Mouse (Mus musculus) liver, embryonic 12.5 days (tissue): ENCODE data around the gene Fhit. TPM values are rescaled to one million over a fixed set of nuclear protein-coding genes. Genes with fewer than 3 reads are reported as not detected.
"Not testable (repeated sequence)": the region's sequence is repeated elsewhere in the genome, so short reads cannot be mapped to it uniquely, and the experiment has no call there.

Experiments
- ATAC-seq: fragments of 200-750 bp; cut with Nextera tagmentation; 2 replicates; pipeline ENCODE4 v1.8.0; 2017; ENCODE audit warnings: moderate number of reproducible peaks, mild to moderate bottlenecking, moderate library complexity
- H3K27ac ChIP-seq: fragments of 300-500 bp; sonication (generic); 2 replicates; pipeline ENCODE4 v1.5.1; 2016; ENCODE audit warnings: mild to moderate bottlenecking
- H3K27me3 ChIP-seq: fragments of 300-500 bp; sonication (generic); replicated peaks from 2 replicates; pipeline ENCODE4 v1.6.1; 2016; ENCODE audit warnings: mild to moderate bottlenecking, moderate library complexity
- H3K36me3 ChIP-seq: fragments of 300-500 bp; sonication (generic); 2 replicates; pipeline ENCODE4 v1.6.1; 2016; ENCODE audit warnings: mild to moderate bottlenecking, moderate library complexity
- H3K4me1 ChIP-seq: fragments of 300-500 bp; sonication (generic); 2 replicates; pipeline ENCODE4 v1.6.1; 2016
- H3K4me2 ChIP-seq: fragments of 300-500 bp; sonication (generic); 2 replicates; pipeline ENCODE4 v1.6.1; 2016; ENCODE audit warnings: mild to moderate bottlenecking, moderate library complexity
- H3K4me3 ChIP-seq: fragments of 300-500 bp; sonication (generic); 2 replicates; pipeline ENCODE4 v1.5.1; 2016; ENCODE audit warnings: mild to moderate bottlenecking, moderate library complexity
- H3K9ac ChIP-seq: fragments of 300-500 bp; sonication (generic); 2 replicates; pipeline ENCODE4 v1.6.1; 2016; ENCODE audit warnings: mild to moderate bottlenecking, moderate library complexity
- H3K9me3 ChIP-seq: fragments of 300-500 bp; sonication (generic); replicated peaks from 2 replicates; pipeline ENCODE4 v1.6.1; 2016; ENCODE audit warnings: mild to moderate bottlenecking, moderate library complexity
- WGBS: fragments of 180-500 bp; shearing (Covaris S2); methylation state at CpG from one replicate; pipeline ENCODE4 v1.1.7; 2016; ENCODE audit not compliant: insufficient replicate concordance; 5-methylcytosine and 5-hydroxymethylcytosine counted together
- polyA plus RNA-seq: library from polyadenylated mRNA; unstranded; fragments of >200 nt; fragmentation: Nextera tagmentation; extraction: Ambion mirVana; gene quantifications from 2 replicates; pipeline ENCODE4 v1.2.1, GENCODE M21; 2016

The Fhit gene
- polyA plus RNA-seq, 1 experiment from 2014 or later, result 2.1 TPM

DNA sequence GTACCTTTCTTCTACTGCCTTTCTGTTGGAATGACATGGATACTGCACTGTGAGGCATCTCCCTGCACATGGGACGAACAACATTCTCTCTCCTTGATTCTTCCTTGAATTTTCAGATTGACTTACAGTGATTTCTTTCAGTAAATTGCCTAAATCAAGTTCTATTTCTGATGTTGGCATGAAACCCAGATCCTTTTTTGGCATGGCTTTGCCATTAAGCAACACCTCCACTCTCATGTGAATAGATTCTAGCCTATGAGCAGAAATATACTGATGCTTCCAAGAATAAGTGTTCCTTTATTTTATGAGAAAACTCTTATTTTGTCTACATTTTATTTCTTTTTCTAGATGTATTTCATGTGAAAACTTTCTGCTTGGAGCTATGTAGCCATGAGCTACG lies 383.1 kb downstream of the Fhit start:
- Histone ChIP-seq H3K4me3 (no peak overlapping the region), H3K36me3 (no peaks in the 10 kb centered on the region), H3K4me2 (no peak overlapping the region), H3K27me3 (no peaks in the 10 kb centered on the region), H3K9ac (no peak overlapping the region), H3K27ac (no peak overlapping the region), H3K4me1 (no peaks in the 10 kb centered on the region), H3K9me3 (no peaks in the 10 kb centered on the region)
- ATAC-seq, result no peak
- WGBS, result 51% methylated on average over 2 of the region's 2 CpGs

DNA sequence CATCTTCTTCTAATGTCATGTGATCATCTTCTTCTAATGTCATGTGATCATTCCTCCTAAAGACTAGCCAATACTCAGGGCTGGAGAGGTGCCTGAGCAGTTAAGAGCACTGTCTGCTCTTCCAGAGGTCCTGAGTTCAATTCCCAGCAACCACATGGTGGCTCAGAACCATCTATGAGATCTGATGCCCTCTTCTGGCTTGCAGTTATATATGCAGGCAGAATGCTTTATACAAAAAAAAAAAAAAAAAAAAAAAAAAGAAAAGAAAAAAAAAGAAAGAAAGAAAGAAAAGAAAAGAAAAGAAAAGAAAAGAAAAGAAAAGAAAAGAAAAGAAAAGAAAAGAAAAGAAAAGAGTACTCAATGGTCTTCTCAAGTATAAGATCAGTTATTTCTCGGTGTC lies 407.0 kb downstream of the Fhit start:
- not testable (repeated sequence) for H3K27me3 ChIP-seq, H3K27ac ChIP-seq, H3K4me2 ChIP-seq, H3K9me3 ChIP-seq, H3K4me3 ChIP-seq, H3K4me1 ChIP-seq, H3K36me3 ChIP-seq, ATAC-seq, H3K9ac ChIP-seq
- WGBS, result 81% methylated on average over 1 of the region's 1 CpGs

DNA sequence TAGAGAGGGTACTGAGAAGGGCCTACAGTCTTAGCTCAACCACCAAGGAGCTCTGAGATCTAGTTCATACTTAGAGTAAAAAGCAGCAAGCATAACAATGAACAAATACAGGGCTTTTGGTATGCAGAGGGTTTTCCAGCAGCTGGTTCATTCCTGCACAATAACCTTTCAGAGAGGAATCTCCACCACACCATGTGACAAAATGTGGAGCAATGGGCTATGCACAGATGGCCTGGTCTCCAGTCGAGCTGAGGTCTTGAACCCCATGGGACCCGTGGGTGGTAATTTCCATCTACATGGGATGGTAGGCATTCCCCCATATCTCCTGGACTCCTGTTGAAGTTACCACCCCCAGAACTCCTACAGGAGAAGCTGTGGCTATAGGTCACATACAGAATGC lies 423.8 kb downstream of the Fhit start:
- ATAC-seq, result no peak
- H3K9ac ChIP-seq, result no peak overlapping the region
- no peaks in the 10 kb centered on the region for H3K27me3 ChIP-seq
- no peaks in the 10 kb centered on the region for H3K9me3 ChIP-seq
- no peak overlapping the region for H3K4me2 ChIP-seq
- H3K4me1 ChIP-seq, result no peaks in the 10 kb centered on the region
- no peak overlapping the region for H3K4me3 ChIP-seq
- H3K36me3 ChIP-seq, result no peaks in the 10 kb centered on the region
- WGBS, result 67% methylated on average over 2 of the region's 2 CpGs
- H3K27ac ChIP-seq, result no peak overlapping the region

DNA sequence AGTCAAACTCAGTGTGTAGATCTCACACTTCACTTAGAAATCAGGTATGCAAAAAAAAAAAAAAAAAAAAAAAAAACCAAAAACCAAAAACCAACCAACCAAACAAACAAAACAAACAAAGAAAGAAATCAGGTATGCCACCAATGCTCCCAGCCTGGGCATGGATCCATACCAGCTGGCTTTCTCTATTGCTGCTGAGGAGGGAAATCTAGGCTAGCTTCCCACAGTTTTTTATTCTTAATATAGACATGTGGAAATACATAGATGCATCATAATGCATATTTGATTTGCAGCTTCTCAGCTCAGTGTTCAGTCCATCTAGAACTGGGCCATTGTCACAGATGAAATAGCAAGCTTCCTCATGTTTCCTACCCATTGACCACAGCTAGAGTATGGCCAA lies 439.3 kb downstream of the Fhit start:
- ATAC-seq, result no peak
- H3K27me3 ChIP-seq, result no peaks in the 10 kb centered on the region
- H3K4me3 ChIP-seq, result no peak overlapping the region
- no peaks in the 10 kb centered on the region for H3K9me3 ChIP-seq
- H3K9ac ChIP-seq, result no peak overlapping the region
- no peak overlapping the region for H3K4me2 ChIP-seq
- no peaks in the 10 kb centered on the region for H3K4me1 ChIP-seq
- no peak overlapping the region for H3K27ac ChIP-seq
- no peaks in the 10 kb centered on the region for H3K36me3 ChIP-seq

DNA sequence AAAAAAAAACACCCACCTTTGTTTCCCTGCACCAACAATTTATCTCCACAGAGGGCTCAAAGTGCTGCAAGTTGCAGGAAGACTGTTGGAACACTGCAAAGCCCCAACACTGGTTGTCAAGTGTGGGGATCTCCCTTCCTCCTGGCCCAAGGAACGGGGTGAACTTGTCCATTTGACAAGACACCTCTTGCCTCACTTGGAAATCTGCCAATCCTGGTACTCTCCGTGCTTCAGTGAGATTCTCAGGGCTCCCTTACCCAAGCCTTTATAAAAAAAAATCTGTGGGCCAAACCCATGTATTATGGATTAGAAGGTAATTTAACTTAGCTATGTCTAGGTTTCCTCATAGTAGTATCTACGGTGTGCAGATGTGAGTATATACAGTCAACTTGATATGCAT lies 448.9 kb downstream of the Fhit start:
- Histone ChIP-seq H3K27me3 (no peaks in the 10 kb centered on the region), H3K4me3 (no peak overlapping the region), H3K27ac (no peak overlapping the region), H3K9ac (no peak overlapping the region), H3K36me3 (no peaks in the 10 kb centered on the region), H3K4me1 (no peaks in the 10 kb centered on the region), H3K9me3 (no peaks in the 10 kb centered on the region), H3K4me2 (no peak overlapping the region)
- 63% methylated on average over 3 of the region's 3 CpGs for WGBS
- no peak for ATAC-seq

DNA sequence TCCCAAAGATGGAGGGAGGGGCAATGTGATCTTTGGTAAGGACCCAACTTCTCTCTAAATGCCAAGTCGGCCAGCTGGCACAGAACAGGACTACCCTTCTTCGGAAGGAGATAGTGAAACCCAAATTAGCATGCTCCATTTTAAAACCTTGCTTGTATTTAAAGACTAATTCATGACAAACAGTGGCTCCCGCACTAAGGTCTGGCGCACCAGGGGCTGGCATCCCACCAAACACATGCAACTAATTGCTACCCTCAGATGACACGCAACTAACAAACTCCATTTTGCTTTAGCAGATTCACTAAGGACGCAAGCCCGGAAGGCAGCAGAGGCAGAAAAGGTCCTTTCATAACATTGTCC lies 449.3 kb downstream of the Fhit start:
- H3K4me2 ChIP-seq, result no peak overlapping the region
- H3K4me3 ChIP-seq, result no peak overlapping the region
- H3K9me3 ChIP-seq, result no peaks in the 10 kb centered on the region
- no peak overlapping the region for H3K27ac ChIP-seq
- 81% methylated on average over 7 of the region's 7 CpGs for WGBS
- no peaks in the 10 kb centered on the region for H3K36me3 ChIP-seq
- ATAC-seq, result no peak
- H3K27me3 ChIP-seq, result no peaks in the 10 kb centered on the region
- H3K4me1 ChIP-seq, result no peaks in the 10 kb centered on the region
- H3K9ac ChIP-seq, result no peak overlapping the region

DNA sequence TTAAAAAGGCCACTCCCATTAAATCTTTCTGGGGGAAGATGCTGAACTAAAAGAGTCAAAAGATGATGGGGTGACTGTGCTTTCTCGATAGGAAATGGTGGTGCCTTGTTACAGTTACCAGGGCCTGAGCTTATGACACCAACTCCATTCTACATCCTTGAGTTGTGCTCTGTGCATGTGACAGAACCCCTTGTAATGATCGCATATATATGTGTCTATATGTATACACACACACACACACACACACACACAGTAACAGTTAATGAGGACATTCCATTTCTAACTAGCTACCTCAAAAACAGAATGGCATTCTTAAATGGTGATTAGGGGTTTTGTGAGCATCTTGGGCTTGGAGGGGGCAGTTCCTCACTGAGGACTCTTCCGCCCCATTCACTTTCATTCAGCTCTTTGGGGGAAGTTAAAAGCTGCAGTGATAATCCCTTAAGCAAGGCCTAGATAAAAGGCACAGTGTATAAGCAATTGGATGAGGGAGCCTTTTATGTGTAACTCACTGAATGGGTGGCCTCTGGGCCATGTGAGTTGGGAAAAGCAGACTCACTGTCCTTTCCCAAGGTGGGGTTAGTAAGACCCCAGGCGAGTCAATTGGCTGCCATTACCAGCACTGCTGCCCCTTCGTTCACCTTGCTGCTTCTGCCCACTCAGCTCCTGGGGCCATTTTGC lies 449.9 kb downstream of the Fhit start:
- H3K36me3 ChIP-seq, result no peaks in the 10 kb centered on the region
- H3K9me3 ChIP-seq, result no peaks in the 10 kb centered on the region
- no peak overlapping the region for H3K27ac ChIP-seq
- no peaks in the 10 kb centered on the region for H3K4me1 ChIP-seq
- ATAC-seq, result no peak
- H3K9ac ChIP-seq, result no peak overlapping the region
- no peak overlapping the region for H3K4me3 ChIP-seq
- no peak overlapping the region for H3K4me2 ChIP-seq
- H3K27me3 ChIP-seq, result no peaks in the 10 kb centered on the region
- 63% methylated on average over 5 of the region's 5 CpGs for WGBS

DNA sequence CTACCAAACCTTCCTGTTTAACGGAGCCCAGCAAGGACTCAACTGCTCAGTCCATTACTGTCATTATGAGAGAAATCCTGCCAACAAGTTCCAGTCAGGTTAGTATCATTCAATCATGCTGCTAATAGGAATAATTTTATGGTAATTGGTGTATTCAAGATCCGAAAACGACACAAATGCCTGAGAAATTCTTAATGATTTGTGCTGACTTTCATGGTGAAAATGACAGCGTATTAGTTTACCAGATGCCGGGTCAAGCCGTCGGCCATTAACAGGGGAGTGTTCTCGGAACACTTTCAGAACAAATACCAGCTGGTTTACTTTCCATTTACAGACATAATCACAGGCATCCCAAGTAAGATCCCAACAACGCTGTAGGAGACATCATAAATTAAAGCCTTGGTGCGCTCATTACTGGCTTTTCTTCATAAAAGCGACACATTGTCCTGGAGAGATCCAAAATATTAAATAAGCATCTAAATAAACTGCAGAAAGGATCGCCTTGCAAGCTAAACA lies 451.0 kb downstream of the Fhit start:
- no peak overlapping the region for H3K27ac ChIP-seq
- no peaks in the 10 kb centered on the region for H3K9me3 ChIP-seq
- 73% methylated on average over 12 of the region's 12 CpGs for WGBS
- ATAC-seq, result no peak
- no peak overlapping the region for H3K4me3 ChIP-seq
- no peaks in the 10 kb centered on the region for H3K27me3 ChIP-seq
- H3K4me1 ChIP-seq, result no peaks in the 10 kb centered on the region
- no peak overlapping the region for H3K4me2 ChIP-seq
- H3K9ac ChIP-seq, result no peak overlapping the region
- no peaks in the 10 kb centered on the region for H3K36me3 ChIP-seq

DNA sequence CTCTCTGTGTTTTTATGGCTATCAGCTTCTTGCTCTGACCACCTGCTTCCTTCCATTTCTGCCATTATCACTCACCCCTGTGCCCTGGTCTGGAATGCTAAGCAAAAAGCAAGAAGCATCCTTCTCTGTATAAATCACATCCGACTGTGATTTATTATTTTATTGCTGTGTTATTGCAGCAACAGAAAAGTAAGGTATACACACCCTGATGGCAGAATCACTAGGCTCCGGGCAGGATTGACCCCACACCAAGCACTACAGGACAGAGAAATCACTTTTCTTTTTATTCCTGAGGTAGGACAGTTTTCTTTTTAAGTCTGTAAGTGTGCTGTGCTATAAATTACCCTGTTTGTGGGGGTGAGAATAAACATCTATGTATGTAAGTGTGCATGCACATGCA lies 460.1 kb downstream of the Fhit start:
- no peaks in the 10 kb centered on the region for H3K36me3 ChIP-seq
- no peak overlapping the region for H3K4me3 ChIP-seq
- no peaks in the 10 kb centered on the region for H3K27me3 ChIP-seq
- H3K9ac ChIP-seq, result no peak overlapping the region
- no peak for ATAC-seq
- H3K27ac ChIP-seq, result no peak overlapping the region
- H3K9me3 ChIP-seq, result no peaks in the 10 kb centered on the region
- H3K4me2 ChIP-seq, result no peak overlapping the region
- WGBS, result 58% methylated on average over 2 of the region's 2 CpGs
- no peaks in the 10 kb centered on the region for H3K4me1 ChIP-seq

DNA sequence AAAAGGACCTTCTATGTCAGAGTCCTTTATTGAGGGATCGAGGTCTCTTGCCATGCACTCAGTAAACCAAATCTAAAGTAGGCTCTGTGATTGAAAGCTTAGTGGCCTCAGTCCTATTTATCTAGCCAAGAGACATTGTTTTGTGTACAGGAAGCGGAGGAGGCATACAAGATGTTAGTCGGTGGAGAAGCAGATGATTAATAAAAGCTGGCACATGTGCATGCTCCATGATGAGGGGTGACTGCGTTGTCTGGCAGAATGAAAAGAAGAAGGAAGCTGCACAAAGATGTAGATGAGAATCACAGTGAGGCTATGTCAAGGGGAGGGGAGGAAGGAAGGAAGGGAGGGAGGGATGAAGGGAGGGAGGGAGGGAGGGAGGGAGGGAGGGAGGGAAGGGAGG lies 481.8 kb downstream of the Fhit start:
- 50% methylated on average over 4 of the region's 4 CpGs for WGBS
- H3K27ac ChIP-seq, result no peak overlapping the region
- H3K4me2 ChIP-seq, result no peak overlapping the region
- no peaks in the 10 kb centered on the region for H3K9me3 ChIP-seq
- no peaks in the 10 kb centered on the region for H3K27me3 ChIP-seq
- no peak overlapping the region for H3K9ac ChIP-seq
- ATAC-seq, result no peak
- H3K36me3 ChIP-seq, result no peaks in the 10 kb centered on the region
- H3K4me3 ChIP-seq, result no peak overlapping the region
- H3K4me1 ChIP-seq, result no peaks in the 10 kb centered on the region

DNA sequence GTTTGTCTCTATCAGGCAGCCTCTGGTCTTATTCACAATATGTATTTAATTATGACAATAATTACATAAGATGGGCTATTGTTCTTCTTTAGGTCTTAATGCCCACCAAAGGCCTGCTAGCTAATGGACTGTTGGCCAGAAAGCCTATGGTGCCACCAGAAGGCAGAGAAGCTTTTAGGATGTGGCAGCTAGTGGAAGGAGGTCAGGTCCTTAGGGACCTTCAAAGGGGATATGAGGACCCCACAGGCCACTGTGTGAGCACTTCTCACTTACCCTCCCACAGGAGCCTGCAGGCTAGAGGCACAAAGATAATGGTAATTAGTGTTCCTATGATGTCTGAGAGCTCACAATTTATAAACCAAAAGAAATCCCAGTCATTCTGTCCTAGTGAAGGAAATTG lies 482.2 kb downstream of the Fhit start:
- H3K9me3 ChIP-seq, result no peaks in the 10 kb centered on the region
- H3K27ac ChIP-seq, result no peak overlapping the region
- no peaks in the 10 kb centered on the region for H3K4me1 ChIP-seq
- no peaks in the 10 kb centered on the region for H3K36me3 ChIP-seq
- ATAC-seq, result no peak
- H3K27me3 ChIP-seq, result no peaks in the 10 kb centered on the region
- no peak overlapping the region for H3K4me3 ChIP-seq
- H3K4me2 ChIP-seq, result no peak overlapping the region
- H3K9ac ChIP-seq, result no peak overlapping the region

DNA sequence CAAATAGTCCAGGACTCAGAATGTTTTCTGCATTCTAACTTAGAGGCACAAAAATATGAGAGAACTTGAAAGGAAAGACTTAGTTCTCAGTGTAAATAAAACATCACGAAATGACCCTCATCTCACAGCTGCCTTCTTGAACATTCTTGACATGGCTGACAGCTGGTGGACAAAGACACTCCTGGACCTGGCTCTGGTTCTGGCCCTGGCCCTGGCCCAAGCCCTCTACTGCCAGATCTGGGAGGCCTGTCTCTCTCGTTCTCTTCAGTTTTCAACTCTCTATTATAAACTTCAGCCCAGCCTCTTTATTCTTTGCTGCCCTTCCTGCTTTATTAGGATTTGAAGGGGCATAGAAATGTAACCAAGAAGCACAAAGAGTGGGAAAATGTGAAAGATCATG lies 484.2 kb downstream of the Fhit start:
- WGBS, result 26% methylated on average over 2 of the region's 2 CpGs
- Histone ChIP-seq H3K9ac (no peak overlapping the region), H3K36me3 (no peaks in the 10 kb centered on the region), H3K9me3 (no peaks in the 10 kb centered on the region), H3K4me3 (no peak overlapping the region), H3K27ac (no peak overlapping the region), H3K4me1 (no peaks in the 10 kb centered on the region), H3K27me3 (no peaks in the 10 kb centered on the region), H3K4me2 (no peak overlapping the region)
- no peak for ATAC-seq

DNA sequence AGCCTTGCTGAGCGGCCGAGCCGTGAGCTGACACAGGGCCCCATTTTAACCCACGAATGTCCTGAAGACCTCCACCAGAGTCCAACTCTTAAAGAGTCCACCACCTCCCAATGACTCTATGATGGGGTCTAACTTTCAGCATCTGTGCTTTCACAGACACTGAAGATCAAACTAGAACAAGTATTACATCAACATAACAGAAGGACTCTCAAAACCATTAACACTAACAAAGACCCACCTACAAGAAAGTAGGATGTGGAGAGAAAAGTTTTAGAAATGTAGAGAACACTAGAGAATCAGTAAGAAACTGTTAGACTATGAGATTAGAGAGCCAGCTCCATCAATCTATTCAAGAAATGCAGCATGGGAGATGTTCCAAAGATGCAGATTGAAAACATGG lies 501.6 kb downstream of the Fhit start:
- H3K36me3 ChIP-seq, result no peaks in the 10 kb centered on the region
- no peaks in the 10 kb centered on the region for H3K4me1 ChIP-seq
- no peak overlapping the region for H3K27ac ChIP-seq
- H3K9ac ChIP-seq, result no peak overlapping the region
- H3K4me3 ChIP-seq, result no peak overlapping the region
- ATAC-seq, result no peak
- no peaks in the 10 kb centered on the region for H3K9me3 ChIP-seq
- WGBS, result 73% methylated on average over 4 of the region's 4 CpGs
- no peak overlapping the region for H3K4me2 ChIP-seq
- no peaks in the 10 kb centered on the region for H3K27me3 ChIP-seq
